Mouse (Mus musculus) liver, embryonic 14.5 days (tissue): Measurements from ENCODE around the gene Chic2. TPM values are rescaled to one million over a fixed set of nuclear protein-coding genes. Genes with fewer than 3 reads are reported as not detected.

Experiments
- ATAC-seq: fragments of 200-750 bp; cut with Nextera tagmentation; 2 replicates; pipeline ENCODE4 v1.8.0; 2017; ENCODE audit warnings: moderate number of reproducible peaks, mild to moderate bottlenecking, moderate library complexity; ENCODE audit not compliant: insufficient read depth
- DNase-seq, 3 experiments: peaks; one replicate each; pipeline ENCODE4 v3.0.0-alpha.2; 2012 to 2013; ENCODE audit warnings: low read depth in 3 of 3, low spot score in 3 of 3
- H3K27ac ChIP-seq: fragments of 300-500 bp; sonication (generic); 2 replicates; pipeline ENCODE4 v1.5.1; 2014; ENCODE audit warnings: moderate library complexity, mild to moderate bottlenecking, control low read depth, inconsistent platforms
- H3K27me3 ChIP-seq: fragments of 300-500 bp; sonication (generic); 2 replicates; pipeline ENCODE4 v1.6.1; 2014; ENCODE audit warnings: mild to moderate bottlenecking, low read length, moderate library complexity; ENCODE audit not compliant: control insufficient read depth, insufficient read depth
- H3K36me3 ChIP-seq: fragments of 300-500 bp; sonication (generic); replicated peaks from 2 replicates; pipeline ENCODE4 v1.6.1; 2014; ENCODE audit warnings: low read depth; ENCODE audit not compliant: control insufficient read depth, insufficient read depth
- H3K4me1 ChIP-seq, 2 experiments: fragments of 200-500 bp in 1 of 2; fragments of 300-500 bp in 1 of 2; sonication (generic) in 1 of 2; replicated peaks; 2 replicates each; pipeline ENCODE4 v1.6.1; 2012 to 2014; ENCODE audit warnings: antibody characterized with exemption in 1 of 2, inconsistent platforms in 1 of 2, low read length in 1 of 2; ENCODE audit not compliant: control insufficient read depth in 2 of 2, insufficient read depth in 2 of 2
- H3K4me2 ChIP-seq: fragments of 300-500 bp; sonication (generic); 2 replicates; pipeline ENCODE4 v1.6.1; 2014; ENCODE audit warnings: low read depth, mild to moderate bottlenecking, control low read depth, moderate library complexity
- H3K4me3 ChIP-seq, 2 experiments: fragments of 200-500 bp in 1 of 2; fragments of 300-500 bp in 1 of 2; sonication (generic) in 1 of 2; 2 replicates each; pipeline ENCODE4 v1.5.1; 2012 to 2014; ENCODE audit warnings: low read depth in 2 of 2, low read length in 2 of 2, mild to moderate bottlenecking in 2 of 2, control low read depth in 1 of 2, inconsistent platforms in 1 of 2, moderate library complexity in 1 of 2; ENCODE audit not compliant: insufficient read depth in 1 of 2
- H3K9ac ChIP-seq: fragments of 300-500 bp; sonication (generic); replicated peaks from 2 replicates; pipeline ENCODE4 v1.6.1; 2014; ENCODE audit warnings: mild to moderate bottlenecking, control low read depth, moderate library complexity
- H3K9me3 ChIP-seq: fragments of 300-500 bp; sonication (generic); 2 replicates; pipeline ENCODE4 v1.6.1; 2016; ENCODE audit warnings: low read length, mixed read lengths; ENCODE audit not compliant: control insufficient read depth
- CTCF ChIP-seq: IDR thresholded peaks from 2 replicates; pipeline ENCODE4 v1.5.1; 2016; ENCODE audit warnings: antibody characterized with exemption, low read depth, control low read depth
- EP300 ChIP-seq: IDR thresholded peaks from 2 replicates; pipeline ENCODE4 v1.6.1; 2016; ENCODE audit warnings: antibody characterized with exemption, low read depth
- WGBS: fragments of 180-500 bp; shearing (Covaris S2); extraction: QIAGEN DNeasy Blood & Tissue Kit; methylation state at CpG from one replicate; pipeline ENCODE4 v1.1.7; 2014; ENCODE audit not compliant: insufficient replicate concordance; 5-methylcytosine and 5-hydroxymethylcytosine counted together
- polyA plus RNA-seq, 2 experiments: library from polyadenylated mRNA; depleted of rRNA in 1 of 2; stranded (reverse) in 1 of 2; unstranded in 1 of 2; fragments of >200 nt; fragmentation: Nextera tagmentation in 1 of 2; extraction: Ambion mirVana in 1 of 2; gene quantifications; 2 replicates each; pipeline versions ENCODE4 v1.2.1 to v1.2.3; 2012 to 2014

Chic2 gene
- polyA plus RNA-seq, 2 experiments: 10.5 to 19.3 TPM

DNA sequence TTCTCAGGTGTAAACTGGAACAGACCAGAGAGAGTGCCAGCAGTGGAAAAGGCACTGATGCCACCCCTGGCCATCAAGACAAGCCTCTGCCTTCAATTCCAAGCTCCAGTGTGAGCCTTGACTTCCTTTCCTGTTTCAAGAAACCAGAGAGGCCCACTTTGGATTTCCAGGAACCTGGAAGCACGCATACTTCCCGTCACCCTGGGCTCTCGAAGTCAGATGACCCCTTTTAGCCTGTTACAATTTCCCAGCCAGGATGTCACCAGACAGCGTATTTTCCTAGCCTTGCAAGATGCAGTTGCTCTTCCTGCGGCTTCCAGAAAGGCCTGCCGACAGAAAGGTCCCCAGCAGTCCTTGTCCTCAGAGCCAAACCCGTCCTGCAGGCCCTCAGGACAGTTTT lies 65.0 kb downstream of the Chic2 start:
- peaks cover 0 to 2% of the 10 kb centered on the region in 2 experiments; a peak in 1 of 4 replicates for H3K4me1 ChIP-seq
- ATAC-seq (no peak), DNase-seq (no peak)
- H3K9ac ChIP-seq: no peak overlapping the region
- whole genome bisulfite sequencing: 25% methylated on average over 7 of the region's 7 CpGs
- H3K27me3 ChIP-seq: no peaks in the 10 kb centered on the region
- no peak overlapping the region for H3K4me3 ChIP-seq
- no peaks in the 10 kb centered on the region for H3K9me3 ChIP-seq
- no peak overlapping the region for H3K4me2 ChIP-seq
- H3K27ac ChIP-seq: no peak overlapping the region
- TF ChIP-seq CTCF: no peak
- no peak for TF ChIP-seq EP300
- H3K36me3 ChIP-seq: no peaks in the 10 kb centered on the region

DNA sequence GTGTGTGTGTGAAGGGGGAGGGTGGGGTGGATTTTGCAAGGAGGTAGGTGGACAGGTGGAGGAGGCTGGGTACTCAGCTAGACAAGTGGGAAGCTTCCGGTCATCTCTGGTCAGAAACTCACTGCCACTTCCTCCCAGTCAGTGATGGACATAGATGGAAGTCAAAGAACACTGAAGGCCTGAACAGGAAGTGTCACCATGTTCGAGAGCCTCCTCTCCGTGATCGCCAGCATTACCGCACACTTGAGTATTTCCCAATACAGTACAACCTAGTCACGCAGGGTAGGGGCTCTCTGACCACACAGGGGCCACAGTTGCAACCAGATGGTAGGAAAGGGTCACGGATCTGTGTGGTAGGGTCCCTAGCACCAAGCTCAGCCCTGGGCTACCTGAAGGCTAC lies 69.1 kb downstream of the Chic2 start:
- 48% methylated on average over 7 of the region's 7 CpGs for WGBS
- H3K27ac ChIP-seq: no peak overlapping the region

DNA sequence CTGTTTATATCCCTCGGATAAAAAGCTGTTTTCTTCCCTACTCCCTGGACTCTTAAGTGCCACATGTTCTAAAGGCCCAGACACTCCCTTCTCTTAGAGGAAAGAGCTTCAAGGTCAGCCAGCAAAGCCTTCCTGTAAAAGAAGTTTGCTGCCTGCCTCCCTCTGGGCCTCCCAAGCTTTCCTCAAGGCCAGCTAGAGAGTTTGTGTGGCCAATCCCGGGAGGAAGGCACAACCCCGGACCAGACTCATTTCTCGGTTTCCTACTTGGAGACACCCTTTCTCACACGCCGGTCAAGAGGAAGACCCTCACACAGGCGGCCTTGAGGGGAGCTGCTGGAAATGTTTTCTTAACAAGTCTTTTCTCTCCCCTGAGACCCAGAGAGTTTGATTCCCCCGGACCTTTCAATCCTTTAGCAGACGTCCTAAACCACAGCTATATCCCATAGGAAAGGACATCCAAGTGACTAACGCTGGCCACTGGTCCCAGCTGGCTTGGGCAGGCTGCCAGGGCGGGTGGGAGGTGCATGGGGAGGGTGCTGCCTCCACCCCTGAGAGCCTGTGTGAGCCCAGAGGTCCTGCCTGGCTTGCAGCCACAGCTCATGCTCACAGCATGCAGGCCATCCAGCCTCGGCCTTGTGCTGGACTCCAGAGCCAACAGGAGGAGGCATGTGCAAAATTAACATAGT lies 69.7 kb downstream of the Chic2 start:
- WGBS: 54% methylated on average over 12 of the region's 12 CpGs
- Histone ChIP-seq H3K4me1 (peaks cover 0 to 3% of the 10 kb centered on the region in 2 experiments; a peak in 1 of 4 replicates), H3K4me3 (no peak overlapping the region), H3K9ac (no peak overlapping the region), H3K9me3 (no peaks in the 10 kb centered on the region), H3K4me2 (no peak overlapping the region), H3K27me3 (no peaks in the 10 kb centered on the region), H3K36me3 (no peaks in the 10 kb centered on the region), H3K27ac (no peak overlapping the region)
- ATAC-seq (0 out of 2 replicates have a peak, but pooled peaks have one; percentile 21), DNase-seq (no peak)
- TF ChIP-seq EP300 (no peak), CTCF (no peak)

More for the DNA sequence above, 69.1 kb downstream of the Chic2 start:
- H3K4me2 ChIP-seq: no peak overlapping the region
- ATAC-seq (no peak), DNase-seq (no peak)
- H3K4me3 ChIP-seq: no peak overlapping the region
- no peaks in the 10 kb centered on the region for H3K9me3 ChIP-seq
- H3K27me3 ChIP-seq: no peaks in the 10 kb centered on the region
- TF ChIP-seq CTCF (no peak), EP300 (no peak)
- peaks cover 0 to 3% of the 10 kb centered on the region in 2 experiments; a peak in 1 of 4 replicates for H3K4me1 ChIP-seq
- H3K36me3 ChIP-seq: no peaks in the 10 kb centered on the region
- no peak overlapping the region for H3K9ac ChIP-seq

DNA sequence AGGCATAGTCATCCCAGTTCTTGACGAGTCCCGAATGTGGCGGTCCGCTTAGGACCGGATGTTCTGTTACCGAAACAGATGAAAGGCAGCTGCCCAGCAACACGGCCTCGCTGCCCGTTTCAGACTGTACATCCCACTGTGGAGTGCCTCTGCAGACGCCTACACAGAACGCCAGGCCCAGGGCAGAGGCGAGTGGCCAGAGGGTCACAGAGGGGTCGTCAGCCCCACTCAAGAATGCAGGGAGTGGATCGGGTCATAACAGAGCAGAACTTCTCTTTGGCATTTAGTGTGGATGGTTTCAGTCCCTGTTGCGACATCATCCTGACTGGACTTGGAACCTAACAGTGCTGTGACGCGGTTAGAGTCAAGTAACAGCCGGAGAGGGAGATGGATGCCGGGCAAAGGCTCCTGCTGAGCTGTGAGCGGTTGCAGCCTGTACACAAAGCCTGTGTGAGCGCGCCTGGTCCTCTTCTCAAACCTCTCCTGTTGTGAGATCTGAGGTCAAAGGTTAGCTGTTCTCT lies 70.5 kb downstream of the Chic2 start:
- Histone ChIP-seq H3K27me3 (no peaks in the 10 kb centered on the region), H3K36me3 (no peaks in the 10 kb centered on the region), H3K4me3 (no peak overlapping the region), H3K9me3 (no peaks in the 10 kb centered on the region), H3K4me1 (peaks cover 0 to 3% of the 10 kb centered on the region in 2 experiments; a peak in 1 of 4 replicates), H3K4me2 (no peak overlapping the region), H3K27ac (no peak overlapping the region), H3K9ac (no peak overlapping the region)
- TF ChIP-seq EP300 (no peak), CTCF (no peak)
- WGBS: 74% methylated on average over 22 of the region's 22 CpGs
- peak; percentile 33; the same call in 1 of the 2 replicates for ATAC-seq
- peak in 1 of 3 experiments; percentile 3 for DNase-seq

DNA sequence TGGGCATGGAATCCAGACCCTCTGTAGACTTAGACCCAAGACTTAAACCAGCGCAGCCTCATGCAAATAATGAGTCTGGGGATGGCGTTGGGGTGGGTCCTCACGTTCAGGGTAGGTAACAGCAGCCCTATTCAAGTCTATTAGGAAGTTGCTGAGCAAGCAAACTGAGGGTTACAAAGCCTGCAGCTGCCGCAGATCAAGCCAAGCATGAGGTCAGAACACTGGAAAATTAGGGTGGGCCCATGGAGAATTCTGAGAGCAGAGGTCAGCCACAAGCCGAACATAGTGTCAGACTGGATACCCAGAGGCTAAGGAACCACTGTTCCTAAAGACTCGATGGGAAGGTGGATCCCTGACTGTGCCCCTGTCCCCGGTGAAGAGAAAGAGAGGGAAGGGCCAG lies 73.2 kb downstream of the Chic2 start:
- DNase-seq: no peak
- no peak for ATAC-seq

More for the DNA sequence above, 73.2 kb downstream of the Chic2 start:
- no peaks in the 10 kb centered on the region for H3K36me3 ChIP-seq
- H3K4me2 ChIP-seq: no peak overlapping the region
- H3K27ac ChIP-seq: no peak overlapping the region
- peaks cover 0 to 3% of the 10 kb centered on the region in 2 experiments; a peak in 1 of 4 replicates for H3K4me1 ChIP-seq
- TF ChIP-seq EP300: no peak
- no peak for TF ChIP-seq CTCF
- H3K27me3 ChIP-seq: no peaks in the 10 kb centered on the region
- no peak overlapping the region for H3K9ac ChIP-seq
- 60% methylated on average over 7 of the region's 7 CpGs for WGBS
- no peaks in the 10 kb centered on the region for H3K9me3 ChIP-seq
- no peak overlapping the region for H3K4me3 ChIP-seq
